Mouse (Mus musculus) limb, embryonic 14.5 days (tissue): Measurements from ENCODE around the gene Snapin. TPM values are rescaled to one million over a fixed set of nuclear protein-coding genes. Genes with fewer than 3 reads are reported as not detected.

Experiments
- ATAC-seq: fragments of 200-750 bp; cut with Nextera tagmentation; 2 replicates; pipeline ENCODE4 v1.8.0; 2017; ENCODE audit warnings: low read depth, moderate number of reproducible peaks, moderate TSS enrichment; ENCODE audit not compliant: low FRiP score
- DNase-seq: peaks from one replicate; pipeline ENCODE4 v3.0.0-alpha.2; 2015; ENCODE audit warnings: low spot score
- H3K27ac ChIP-seq: fragments of 300-500 bp; sonication (generic); replicated peaks from 2 replicates; pipeline ENCODE4 v1.5.1; 2014; ENCODE audit warnings: low read depth, mild to moderate bottlenecking, low read length, moderate library complexity, mixed read lengths
- H3K27me3 ChIP-seq: fragments of 300-500 bp; sonication (generic); 2 replicates; pipeline ENCODE4 v1.6.1; 2014; ENCODE audit warnings: low read length, mixed read lengths; ENCODE audit not compliant: control insufficient read depth, insufficient read depth
- H3K36me3 ChIP-seq: fragments of 300-500 bp; sonication (generic); 2 replicates; pipeline ENCODE4 v1.6.1; 2014; ENCODE audit warnings: mild to moderate bottlenecking, low read length, moderate library complexity, mixed read lengths; ENCODE audit not compliant: control insufficient read depth, insufficient read depth
- H3K4me1 ChIP-seq: fragments of 300-500 bp; sonication (generic); 2 replicates; pipeline ENCODE4 v1.6.1; 2014; ENCODE audit warnings: antibody characterized with exemption, low read length, mixed read lengths; ENCODE audit not compliant: control insufficient read depth, insufficient read depth
- H3K4me2 ChIP-seq: fragments of 300-500 bp; sonication (generic); replicated peaks from 2 replicates; pipeline ENCODE4 v1.6.1; 2014; ENCODE audit warnings: low read depth, mild to moderate bottlenecking, low read length, moderate library complexity; ENCODE audit not compliant: severe bottlenecking
- H3K4me3 ChIP-seq: fragments of 300-500 bp; sonication (generic); replicated peaks from 2 replicates; pipeline ENCODE4 v1.5.1; 2014; ENCODE audit warnings: low read length
- H3K9ac ChIP-seq: fragments of 300-500 bp; sonication (generic); 2 replicates; pipeline ENCODE4 v1.6.1; 2014; ENCODE audit warnings: mild to moderate bottlenecking, low read depth, low read length, moderate library complexity; ENCODE audit not compliant: severe bottlenecking
- H3K9me3 ChIP-seq: fragments of 300-500 bp; sonication (generic); 2 replicates; pipeline ENCODE4 v1.6.1; 2016; ENCODE audit warnings: low read length; ENCODE audit not compliant: control insufficient read depth
- POLR2A ChIP-seq: fragments of 200-500 bp; IDR thresholded peaks from 2 replicates; pipeline ENCODE4 v1.8.0; 2012; ENCODE audit warnings: inconsistent platforms, mild to moderate bottlenecking, moderate library complexity, borderline replicate concordance; ENCODE audit not compliant: insufficient read depth, insufficient read length; ENCODE audit errors: extremely low read depth
- WGBS: fragments of 180-500 bp; shearing (Covaris S2); extraction: QIAGEN DNeasy Blood & Tissue Kit; methylation state at CpG from one replicate; pipeline ENCODE4 v1.1.7; 2014; 5-methylcytosine and 5-hydroxymethylcytosine counted together
- polyA plus RNA-seq, 2 experiments: library from polyadenylated mRNA; depleted of rRNA in 1 of 2; stranded (reverse) in 1 of 2; unstranded in 1 of 2; fragments of >200 nt; fragmentation: Nextera tagmentation in 1 of 2; extraction: Ambion mirVana in 1 of 2; gene quantifications; 2 replicates each; pipeline versions ENCODE4 v1.2.1 to v1.2.3; 2012 to 2014

Snapin gene
- polyA plus RNA-seq, 2 experiments = 54.8 to 87.6 TPM

GRCm38 (mm10) chr3:90505216-90505615 is 14.4 kb upstream of the Snapin start:
- no peak for TF ChIP-seq POLR2A
- Histone ChIP-seq H3K4me2 (no peak overlapping the region), H3K9ac (no peak overlapping the region), H3K27ac (no peak overlapping the region), H3K9me3 (no peaks in the 10 kb centered on the region), H3K36me3 (peaks cover 69% of the 10 kb centered on the region), H3K27me3 (no peaks in the 10 kb centered on the region), H3K4me3 (no peak overlapping the region), H3K4me1 (peaks cover 10% of the 10 kb centered on the region)
- DNase-seq (no peak), ATAC-seq (no peak)
- 90% methylated on average over 5 of the region's 5 CpGs for WGBS

GRCm38 (mm10) chr3:90503444-90503843 is 12.6 kb upstream of the Snapin start:
- no peak overlapping the region for H3K9ac ChIP-seq
- TF ChIP-seq POLR2A = no peak
- peaks cover 85% of the 10 kb centered on the region for H3K36me3 ChIP-seq
- no peak for DNase-seq
- no peaks in the 10 kb centered on the region for H3K9me3 ChIP-seq
- no peaks in the 10 kb centered on the region for H3K27me3 ChIP-seq
- H3K27ac ChIP-seq = no peak overlapping the region
- no peak overlapping the region for H3K4me3 ChIP-seq
- no peak overlapping the region for H3K4me2 ChIP-seq
- no peak for ATAC-seq
- 92% methylated on average over 4 of the region's 4 CpGs for WGBS
- peaks cover 10% of the 10 kb centered on the region for H3K4me1 ChIP-seq

GRCm38 (mm10) chr3:90497597-90497996 is 6.8 kb upstream of the Snapin start:
- no peaks in the 10 kb centered on the region for H3K9me3 ChIP-seq
- H3K27ac ChIP-seq = no peak overlapping the region
- DNase-seq (no peak), ATAC-seq (no peak)
- no peak overlapping the region for H3K9ac ChIP-seq
- H3K36me3 ChIP-seq = peaks cover 63% of the 10 kb centered on the region
- H3K4me1 ChIP-seq = no peaks in the 10 kb centered on the region
- no peaks in the 10 kb centered on the region for H3K27me3 ChIP-seq
- no peak for TF ChIP-seq POLR2A
- no peak overlapping the region for H3K4me2 ChIP-seq
- H3K4me3 ChIP-seq = no peak overlapping the region

GRCm38 (mm10) chr3:90495850-90496525 is 5.2 kb upstream of the Snapin start:
- no peaks in the 10 kb centered on the region for H3K27me3 ChIP-seq
- DNase-seq (no peak), ATAC-seq (no peak)
- H3K9ac ChIP-seq = no peak overlapping the region
- H3K9me3 ChIP-seq = no peaks in the 10 kb centered on the region
- no peaks in the 10 kb centered on the region for H3K4me1 ChIP-seq
- H3K4me2 ChIP-seq = no peak overlapping the region
- H3K4me3 ChIP-seq = no peak overlapping the region
- peaks cover 47% of the 10 kb centered on the region for H3K36me3 ChIP-seq
- TF ChIP-seq POLR2A = no peak
- 93% methylated on average over 7 of the region's 7 CpGs for WGBS
- no peak overlapping the region for H3K27ac ChIP-seq

- Histone ChIP-seq H3K36me3 (peaks cover 37% of the 10 kb centered on the region), H3K4me1 (peaks cover 6% of the 10 kb centered on the region), H3K9ac (no peak overlapping the region), H3K4me2 (no peak overlapping the region), H3K27me3 (no peaks in the 10 kb centered on the region), H3K9me3 (no peaks in the 10 kb centered on the region), H3K4me3 (no peak overlapping the region), H3K27ac (no peak overlapping the region)
- 62% methylated on average over 4 of the region's 4 CpGs for WGBS
- TF ChIP-seq POLR2A = no peak
- ATAC-seq (no peak), DNase-seq (no peak)
Measured at GRCm38 (mm10) chr3:90493831-90494540, 3.2 kb upstream of the Snapin start.
